Mouse (Mus musculus): ENCODE data around the gene Hmgn5. TPM values are rescaled to one million over a fixed set of nuclear protein-coding genes. Genes with fewer than 3 reads are reported as not detected.

Gene Hmgn5
- polyA plus RNA-seq (2014; fragmentation: Illumina TruSeq; extraction: RNeasy Lipid Tissue Mini Kit (QIAGEN cat#74804); ENCODE audit: low read depth, low replicate concordance) = 28.2 TPM

DNA sequence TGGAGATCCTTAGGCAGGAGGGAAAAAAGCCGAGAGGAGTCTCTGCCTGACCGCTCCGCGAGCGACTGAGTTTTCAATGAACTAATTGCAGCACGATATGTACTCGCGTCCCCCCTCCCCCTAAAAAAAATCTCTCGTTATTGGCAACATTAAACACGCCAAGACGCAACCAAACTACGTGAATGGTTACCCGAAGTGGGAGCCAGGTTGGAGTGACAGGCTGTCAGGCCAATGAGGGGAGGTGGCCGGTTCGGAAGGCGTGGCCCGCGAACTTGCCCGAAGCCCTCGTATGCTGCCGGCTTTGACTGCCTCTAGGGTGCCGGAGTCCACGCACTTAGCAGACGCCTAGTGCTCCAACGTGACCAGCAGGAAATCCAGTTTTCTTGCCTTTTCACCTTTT lies at the start of gene Hmgn5:
Hmgn5 (minus strand) TSS at position 122 of the 400 bp plus-strand sequence.

Other genes with a start within 250 kb of the Hmgn5 start
- 2.0 TPM for gene Brwd3, start 179.0 kb downstream of the Hmgn5 start, polyA plus RNA-seq (2014; fragmentation: Illumina TruSeq; extraction: RNeasy Lipid Tissue Mini Kit (QIAGEN cat#74804); ENCODE audit: low read depth, low replicate concordance)
- gene Sh3bgrl, start 82.0 kb upstream of the Hmgn5 start, polyA plus RNA-seq (2014; fragmentation: Illumina TruSeq; extraction: RNeasy Lipid Tissue Mini Kit (QIAGEN cat#74804); ENCODE audit: low read depth, low replicate concordance) = 130 TPM
- 1.5 TPM for gene Gm6377, start 183.4 kb upstream of the Hmgn5 start, polyA plus RNA-seq (2014; fragmentation: Illumina TruSeq; extraction: RNeasy Lipid Tissue Mini Kit (QIAGEN cat#74804); ENCODE audit: low read depth, low replicate concordance)

Data from adipose tissue, adult 10 weeks (tissue).